Comparison of ENCODE assay signal across 7 mouse cellular contexts in genomic region chr5:107437464-107438281, GRCm38 (mm10). TPM values are rescaled to one million over a fixed set of nuclear protein-coding genes. Genes with fewer than 3 reads are reported as not detected.
DNase-seq lines count a peak whose midpoint lies in the region; ATAC-seq and TF ChIP-seq lines count a peak whose summit lies in the region.

Btbd8 (plus strand) TSS chr5:107437997.

- H3K9me3 ChIP-seq in intestine, postnatal 0 days (ENCODE audit: control insufficient read depth): no peaks in the 10 kb centered on the region
- H3K9me3 ChIP-seq in midbrain, embryonic 12.5 days: no peaks in the 10 kb centered on the region

- H3K4me3 ChIP-seq in intestine, postnatal 0 days (ENCODE audit: low read depth, low read length): peak within 1 kb of the TSS; percentile 82
- H3K4me3 ChIP-seq in midbrain, embryonic 12.5 days: peak within 1 kb of the TSS; percentile 93
- peak within 1 kb of the TSS; percentile 92 for H3K4me3 ChIP-seq in small intestine, adult 2 months (ENCODE audit: low read depth, low read length)

- H3K4me2 ChIP-seq in intestine, postnatal 0 days (replicated peaks; ENCODE audit: low read depth): peak within 1 kb of the TSS; percentile 72
- peak within 1 kb of the TSS; percentile 68 for H3K4me2 ChIP-seq in midbrain, embryonic 12.5 days (replicated peaks)

- peak within 1 kb of the TSS; percentile 75 for H3K27ac ChIP-seq in intestine, postnatal 0 days (ENCODE audit: low read depth, low read length)
- peak within 1 kb of the TSS; percentile 79 for H3K27ac ChIP-seq in midbrain, embryonic 12.5 days (replicated peaks)
- H3K27ac ChIP-seq in small intestine, adult 2 months (ENCODE audit: insufficient read depth, low read depth, low read length): peak within 1 kb of the TSS; percentile 43; the same call in 1 of the 2 replicates

- intact Hi-C loops in left cerebral cortex, postnatal 4 days (cut with DNase I): no loop called here

- no peaks in the 10 kb centered on the region for H3K27me3 ChIP-seq in intestine, postnatal 0 days (replicated peaks; ENCODE audit: control insufficient read depth, insufficient read depth, low read length)
- no peaks in the 10 kb centered on the region; the same call in 1 of the 2 replicates for H3K27me3 ChIP-seq in midbrain, embryonic 12.5 days
- H3K27me3 ChIP-seq in small intestine, adult 2 months (ENCODE audit: control insufficient read depth, insufficient read depth, low read length): no peaks in the 10 kb centered on the region

- peak within 1 kb of the TSS; percentile 93 for H3K9ac ChIP-seq in intestine, postnatal 0 days (ENCODE audit: low read depth, low read length)
- peak within 1 kb of the TSS; percentile 88 for H3K9ac ChIP-seq in midbrain, embryonic 12.5 days (replicated peaks)

- under 1% methylated on average over 51 of the region's 51 CpGs for WGBS in intestine, postnatal 0 days
- WGBS in midbrain, embryonic 12.5 days: under 1% methylated on average over 51 of the region's 51 CpGs
- WGBS in small intestine, adult 2 months: under 1% methylated on average over 51 of the region's 51 CpGs

- ATAC-seq in intestine, postnatal 0 days: peak; percentile 99
- peak; percentile 94 for ATAC-seq in midbrain, embryonic 12.5 days (ENCODE audit: low FRiP score, low read depth)

- TF ChIP-seq CTCF in intestine, postnatal 0 days (IDR thresholded peaks at IDR 0.05; ENCODE audit: low read depth): no peak; the same call in 1 of the 2 replicates
- TF ChIP-seq CTCF in small intestine, adult 2 months (IDR thresholded peaks at IDR 0.05; ENCODE audit: extremely low read depth, insufficient read length, insufficient replicate concordance, low read depth, low read length): no peak

- peak; percentile 94 for DNase-seq in adrenal gland, adult 2 months
- DNase-seq in embryo, embryonic 11.5 days (ENCODE audit: low read depth, low spot score): peak; percentile 95
- DNase-seq in gastrocnemius, postnatal 4 days (ENCODE audit: low spot score in 2 of 2): peak; percentile 95 to 96
- peak; percentile 97 for DNase-seq in left cerebral cortex, postnatal 4 days

- no peaks in the 10 kb centered on the region for H3K36me3 ChIP-seq in intestine, postnatal 0 days (ENCODE audit: control insufficient read depth, insufficient read depth)
- no peaks in the 10 kb centered on the region for H3K36me3 ChIP-seq in midbrain, embryonic 12.5 days
- no peaks in the 10 kb centered on the region for H3K36me3 ChIP-seq in small intestine, adult 2 months (ENCODE audit: control insufficient read depth, insufficient read depth, low read length)

- no peak for TF ChIP-seq POLR2A in small intestine, adult 2 months (IDR thresholded peaks at IDR 0.05; ENCODE audit: low read depth, low read length)

- H3K4me1 ChIP-seq in intestine, postnatal 0 days (replicated peaks; ENCODE audit: control insufficient read depth, insufficient read depth, low read length): no peaks in the 10 kb centered on the region
- peaks cover 8% of the 10 kb centered on the region for H3K4me1 ChIP-seq in midbrain, embryonic 12.5 days
- H3K4me1 ChIP-seq in small intestine, adult 2 months (ENCODE audit: control insufficient read depth, insufficient read depth, insufficient read length, low read length): peaks cover 3% of the 10 kb centered on the region; the same call in 1 of the 2 replicates

RNA-seq across cellular contexts. Expression of gene Btbd8, which starts in this region (rescaled TPM):
- total RNA-seq in adrenal gland, adult 2 months (2021): 1 to 10 TPM; 4.4 to 8.5 TPM
- polyA plus RNA-seq in adrenal gland, adult 2 months (2012; rRNA removed): 0.41 and 0.58 TPM in 2 replicates
- 10 to 100 TPM; 14.1 to 15.6 TPM for total RNA-seq in gastrocnemius, postnatal 4 days (2021)
- polyA plus RNA-seq in intestine, postnatal 0 days (2015; fragmentation: Nextera tagmentation; extraction: Ambion mirVana): 1.3 and 1.5 TPM in 2 replicates
- total RNA-seq in left cerebral cortex, postnatal 4 days (2021): 10 to 100 TPM; 61.9 to 64.8 TPM
- 11.6 and 13.6 TPM in 2 replicates for polyA plus RNA-seq in midbrain, embryonic 12.5 days (2016; fragmentation: Nextera tagmentation; extraction: Ambion mirVana)
- polyA plus RNA-seq in small intestine, adult 2 months (2012; rRNA removed): 0.13 and 0.28 TPM in 2 replicates

Comparison
In these comparisons a context has a peak if more than half of its experiments do, and no peak if none do; other contexts are left out.
1. Peak in every context shown above with its lines: DNase-seq, ATAC-seq, H3K4me3 ChIP-seq and H3K27ac ChIP-seq.